Mouse (Mus musculus): ENCODE measurements around the gene Hes1.

Gene Hes1

DNA sequence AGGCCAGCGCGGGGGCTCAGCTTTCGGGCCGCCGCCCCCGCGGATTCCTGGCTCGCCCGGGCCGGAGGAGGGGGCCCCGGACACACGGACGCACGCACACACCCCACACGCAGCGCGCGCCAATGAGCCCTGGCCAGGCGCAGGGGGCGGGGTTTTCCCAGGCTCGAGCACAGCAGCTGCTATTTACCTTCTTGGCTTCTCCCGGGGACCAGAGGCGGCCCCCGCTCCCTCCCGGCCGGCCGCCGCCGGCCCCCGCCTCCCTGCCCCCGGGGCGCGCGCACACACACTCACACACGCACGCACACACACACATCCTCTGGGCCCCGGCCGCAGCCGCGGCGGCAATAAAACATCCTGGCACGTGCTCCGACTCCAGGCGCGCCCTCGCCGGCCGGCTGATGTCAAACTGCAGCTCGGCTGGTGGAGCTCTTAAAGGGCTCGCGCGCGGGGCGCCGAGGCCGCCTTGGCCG lies at the start of gene Hes1:
Gene Hes1, plus strand, starts transcription at position 401 of the 470 bp plus-strand sequence.
- peak; percentile 65 for DNase-seq

DNA sequence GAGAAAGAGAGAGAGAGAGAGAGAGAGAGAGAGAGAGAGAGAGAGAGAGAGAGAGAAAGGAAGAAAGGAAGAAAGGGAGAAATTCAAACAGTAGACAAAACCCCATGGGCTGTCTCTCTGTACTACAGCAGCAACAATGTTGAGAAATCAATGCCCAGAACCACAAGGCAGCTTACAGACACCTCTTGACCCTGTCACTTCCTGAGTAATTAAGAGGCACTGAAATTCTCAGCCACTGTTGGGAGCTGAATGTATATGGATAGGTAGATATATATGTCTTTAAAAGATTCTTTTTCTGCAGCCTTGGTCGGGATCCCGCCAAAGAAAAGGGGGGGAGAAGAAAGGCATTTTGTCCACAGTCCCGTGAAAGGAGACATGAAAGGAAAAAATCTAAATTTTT lies 48.1 kb upstream of the Hes1 start:
- no peak for DNase-seq

DNA sequence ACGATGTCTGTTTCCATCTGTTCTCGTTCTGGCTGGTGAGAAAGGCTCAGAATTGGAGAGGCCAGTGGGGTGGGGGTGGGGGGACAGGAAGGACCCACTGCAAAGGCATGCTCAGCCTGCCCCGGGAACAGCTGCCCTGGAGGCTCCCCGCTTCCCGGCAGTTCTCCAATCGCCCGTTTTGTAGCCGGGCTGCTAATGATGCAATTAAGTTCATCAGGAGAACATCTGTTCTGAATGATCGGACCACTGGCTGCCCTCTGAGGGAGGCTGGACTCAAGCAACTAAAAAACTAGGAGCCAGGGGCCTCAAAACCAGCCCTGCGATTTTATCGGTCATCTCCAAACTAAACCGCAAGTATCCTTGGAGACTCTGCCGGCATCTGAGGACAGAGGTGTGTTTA lies 44.1 kb upstream of the Hes1 start:
- no peak for DNase-seq

DNA sequence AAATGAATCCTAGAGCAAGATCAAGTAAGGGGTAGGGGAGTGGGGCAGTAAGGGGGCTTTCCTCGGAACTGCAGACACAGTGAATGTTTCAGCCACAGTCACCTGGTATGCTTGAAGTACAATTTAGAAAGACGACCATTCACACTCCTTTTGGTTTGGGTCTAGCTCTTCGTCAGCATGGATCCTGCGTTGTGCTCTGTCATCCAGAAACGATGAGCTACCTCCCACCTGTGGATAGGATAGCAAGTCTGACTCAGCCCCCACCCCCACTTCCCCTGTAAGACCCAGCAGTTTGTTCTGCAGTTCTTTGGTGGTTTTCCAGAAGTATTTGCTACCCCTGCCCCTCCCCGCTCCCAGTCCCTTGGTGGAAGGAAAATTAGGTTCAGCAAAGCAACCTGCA lies 41.8 kb upstream of the Hes1 start:
- DNase-seq = no peak

DNA sequence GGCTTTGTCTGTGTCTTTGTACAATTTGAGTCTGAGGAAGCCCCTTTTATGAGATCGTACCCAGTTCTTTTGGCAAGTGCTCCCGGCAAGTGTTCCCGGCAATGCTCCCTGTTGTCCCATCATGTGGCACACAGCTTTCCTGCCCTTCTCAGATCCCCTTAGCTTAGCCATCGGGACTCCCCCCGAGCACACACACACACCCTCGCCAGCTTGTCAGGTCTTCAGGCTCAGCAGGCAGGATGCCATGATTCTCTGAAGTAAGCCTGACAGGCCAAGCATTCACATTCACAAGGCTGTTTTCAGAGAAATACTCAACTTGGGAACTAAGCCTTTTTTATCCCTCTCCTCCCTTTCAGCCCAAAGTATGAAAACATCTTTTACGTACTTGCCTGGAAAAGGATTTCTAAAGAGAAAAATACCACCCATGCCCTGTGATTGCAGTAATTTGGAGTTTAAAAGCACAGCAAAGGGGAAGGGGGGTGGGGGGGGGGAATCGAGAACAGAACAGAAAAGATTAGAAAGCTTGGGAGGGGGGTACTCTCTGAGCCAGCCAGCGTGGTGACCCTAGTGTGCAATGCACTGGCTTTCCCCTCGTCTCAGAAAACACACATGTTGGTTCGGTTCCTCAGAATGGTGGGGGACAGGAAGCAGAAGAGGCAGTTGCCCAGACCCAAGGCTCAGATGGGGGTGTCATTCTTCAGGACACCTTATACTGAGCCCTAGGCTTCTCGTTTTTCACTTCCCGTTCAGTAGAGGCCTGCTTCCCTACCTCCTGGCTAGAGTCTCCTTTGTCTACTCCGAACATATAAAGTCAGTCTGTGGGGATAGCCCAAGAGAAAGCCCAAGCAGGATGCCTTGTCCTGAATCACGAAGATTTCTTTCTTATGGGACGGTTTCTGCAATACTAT lies 41.0 kb upstream of the Hes1 start:
- DNase-seq = no peak

DNA sequence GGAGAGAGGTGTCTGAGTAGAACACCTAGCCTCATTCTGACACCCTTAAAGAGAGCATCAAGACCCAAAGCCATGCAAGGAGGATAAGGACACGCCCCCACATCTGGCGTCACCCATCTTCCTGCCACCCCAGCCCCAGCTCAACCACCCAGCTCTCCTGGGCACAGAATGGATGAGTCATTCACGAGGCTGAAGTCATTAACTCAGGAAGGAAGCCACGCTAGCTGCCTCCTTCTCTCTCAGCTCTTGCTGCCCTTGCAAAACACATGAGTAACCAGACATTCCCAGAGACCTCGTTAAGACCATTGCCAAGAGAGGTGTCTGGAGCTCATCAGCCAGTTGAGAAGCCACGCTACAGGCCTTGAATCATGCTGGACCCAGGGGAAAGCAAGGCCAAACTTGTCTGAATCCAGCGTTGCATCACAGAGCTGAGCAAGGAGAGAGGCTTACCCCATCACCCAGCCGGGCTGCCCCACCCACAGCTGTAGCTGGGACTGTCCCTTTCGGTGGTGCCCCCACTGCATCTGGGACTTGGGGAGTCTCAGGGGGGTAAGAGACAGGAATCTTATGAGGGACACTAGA lies 39.4 kb upstream of the Hes1 start:
- peak; percentile 35 to 41 for DNase-seq

GRCm38 (mm10) chr16:30028184-30028583 lies 36.0 kb upstream of the Hes1 start:
- DNase-seq = no peak

DNA sequence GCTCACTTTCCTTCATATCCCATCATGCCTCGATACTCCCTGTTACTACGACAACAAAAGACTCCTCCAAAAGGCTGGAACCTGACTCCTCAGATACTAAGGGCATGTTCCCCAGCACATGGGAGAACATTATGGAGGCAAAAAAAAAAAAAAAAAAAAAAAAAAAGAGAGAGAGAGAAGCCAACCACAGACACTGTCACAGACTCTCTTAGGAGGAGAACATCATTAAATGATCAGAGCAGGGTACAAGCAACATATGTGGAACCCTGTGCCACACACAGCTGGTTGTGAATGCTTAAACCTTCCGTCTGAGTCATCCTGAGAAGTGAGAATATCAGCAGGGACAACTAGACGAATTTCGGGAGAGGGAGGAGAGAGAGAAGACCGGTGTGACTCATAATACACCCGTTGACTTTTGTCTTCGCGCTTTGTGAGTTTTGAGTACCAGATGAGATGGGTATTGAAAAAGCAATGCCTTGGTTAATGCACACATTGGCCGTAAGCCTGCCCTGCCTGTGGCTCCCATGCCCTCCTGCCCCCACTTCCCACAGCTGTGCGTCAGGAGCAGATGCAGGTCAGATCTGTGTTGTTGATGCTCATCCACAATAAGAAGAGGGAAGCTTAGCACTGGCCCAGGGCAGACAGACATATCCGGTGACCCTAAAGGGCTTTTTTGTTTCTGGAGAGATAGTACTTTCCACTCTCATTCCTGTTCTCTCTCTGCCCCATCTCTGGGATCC lies 34.8 kb upstream of the Hes1 start:
- DNase-seq = no peak

- no peak for DNase-seq
These were observed 31.8 kb upstream of the Hes1 start for GRCm38 (mm10) chr16:30032326-30032904.

DNA sequence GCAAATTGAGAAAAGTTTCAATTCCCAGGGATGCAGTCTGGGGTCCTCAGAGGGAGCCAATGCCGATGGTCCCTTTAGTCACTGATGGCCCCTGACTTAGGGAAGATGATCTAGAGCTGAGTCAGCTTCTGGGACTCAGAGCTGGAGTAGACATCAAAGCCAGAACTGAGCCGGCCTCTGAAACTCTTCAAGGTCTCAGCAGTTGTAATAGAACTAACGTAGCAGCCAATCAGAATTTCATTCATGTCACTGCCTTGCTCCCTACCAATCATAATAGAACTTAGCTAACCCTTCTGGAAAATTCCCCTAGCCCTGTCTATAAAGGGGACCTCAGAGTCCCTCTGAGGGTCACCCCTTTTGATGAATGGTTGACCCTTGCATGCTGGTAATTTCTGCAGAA lies 30.8 kb upstream of the Hes1 start:
- no peak for DNase-seq

GRCm38 (mm10) chr16:30034001-30034400 lies 30.2 kb upstream of the Hes1 start:
- no peak for DNase-seq

DNA sequence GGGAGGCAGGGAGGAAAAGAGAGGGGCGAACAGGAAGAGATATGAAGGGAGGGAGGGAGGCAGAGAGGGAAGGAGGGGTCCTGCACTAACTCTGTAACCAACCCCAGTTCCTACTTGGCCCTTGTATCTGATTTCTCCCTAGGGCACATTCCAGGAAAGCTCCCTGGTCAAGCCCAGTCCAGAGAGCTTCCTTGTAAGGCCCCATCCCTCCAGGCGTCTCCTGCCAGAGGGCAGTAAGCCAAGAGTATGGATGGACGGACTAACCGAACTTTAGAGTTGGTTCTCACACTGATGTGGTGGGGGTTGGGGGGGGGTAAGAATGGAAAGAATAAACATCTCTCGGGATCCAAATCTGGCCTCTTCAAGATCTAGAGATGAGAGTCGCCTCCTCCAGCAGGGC lies 29.7 kb upstream of the Hes1 start:
- no peak for DNase-seq

- no peak for DNase-seq
These were observed 29.2 kb upstream of the Hes1 start for GRCm38 (mm10) chr16:30034979-30035440.

DNA sequence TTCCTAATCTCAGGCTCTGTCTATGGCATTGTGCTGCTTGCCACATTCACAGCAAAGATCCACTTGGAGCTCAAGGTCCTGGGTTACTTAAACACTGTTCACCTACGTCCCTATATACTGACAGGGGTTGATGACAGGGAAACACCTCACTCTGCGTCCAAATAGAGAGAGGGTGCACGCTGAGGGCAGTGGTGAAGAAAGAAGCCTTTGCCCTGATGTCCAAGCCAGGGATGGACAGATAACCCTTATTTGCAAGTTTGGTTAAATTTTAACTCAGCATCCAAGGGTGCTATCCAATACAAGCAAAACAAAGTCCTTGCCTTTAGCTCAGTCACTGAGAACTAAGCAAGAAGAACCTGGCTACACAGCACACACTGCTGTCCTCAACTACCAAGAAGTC lies 28.1 kb upstream of the Hes1 start:
- DNase-seq = no peak

DNA sequence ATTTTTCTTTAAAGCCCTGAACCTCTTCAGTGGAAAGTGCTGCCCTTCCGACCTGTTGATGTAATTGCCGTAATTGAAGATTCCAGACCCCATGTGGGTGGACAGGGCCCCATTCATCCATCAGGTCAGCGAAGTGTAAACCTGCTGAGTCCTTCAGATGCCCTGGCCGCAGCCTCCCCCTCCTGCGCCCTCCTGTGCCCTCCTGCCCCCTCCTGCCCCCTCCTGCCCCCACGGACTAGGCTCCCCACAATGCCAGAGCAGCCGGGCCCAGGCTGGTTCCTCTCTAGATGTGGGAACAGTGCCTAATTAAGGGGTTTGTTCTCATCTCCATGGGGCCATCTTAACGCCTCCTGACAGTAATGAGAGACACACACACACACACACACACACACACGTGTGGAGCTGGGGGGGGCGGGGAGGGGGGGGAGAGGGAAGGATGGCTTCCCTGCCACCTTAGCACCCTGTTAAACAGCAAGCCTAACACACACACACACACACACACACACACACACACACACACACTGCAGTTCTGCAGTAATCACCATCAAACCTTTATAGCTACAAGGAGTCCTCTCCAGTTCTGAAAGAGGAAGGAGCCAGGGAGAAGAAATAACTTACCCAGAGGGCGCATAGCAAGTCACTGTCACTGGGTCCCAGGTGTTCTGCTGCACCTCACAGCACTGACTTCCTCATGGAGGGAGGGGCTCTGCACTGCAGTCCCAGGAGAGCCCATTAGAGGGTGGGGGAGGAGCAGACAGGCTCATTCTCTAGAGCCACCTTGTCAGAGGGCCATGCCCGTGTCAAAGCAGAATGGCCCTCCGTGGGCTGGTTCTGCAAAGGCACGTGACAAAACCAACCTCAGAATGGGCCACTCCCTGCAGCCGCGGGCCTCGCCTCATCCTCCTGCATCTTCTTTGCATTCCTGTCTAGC lies 25.3 kb upstream of the Hes1 start:
- DNase-seq = peak; percentile 36 to 64

DNA sequence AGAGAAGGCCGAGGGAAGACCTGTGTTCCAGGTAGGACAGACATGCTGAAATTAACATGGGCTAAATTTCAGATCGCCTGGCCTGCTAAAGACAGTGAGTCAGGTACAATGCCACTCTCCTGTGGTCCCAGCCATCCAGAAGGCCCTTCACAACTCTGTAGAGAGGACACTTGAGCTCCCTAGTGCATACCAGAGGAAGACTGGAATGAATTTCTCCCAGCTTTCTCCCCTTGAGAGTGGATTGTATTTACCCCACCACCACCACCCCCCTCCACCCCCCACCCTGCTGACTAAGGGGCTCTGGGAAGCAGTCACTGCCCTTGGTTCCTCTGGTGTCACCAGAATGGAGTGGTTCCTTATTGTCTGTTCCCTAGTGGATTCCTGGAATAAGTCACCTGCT lies 24.3 kb upstream of the Hes1 start:
- DNase-seq = no peak

DNA sequence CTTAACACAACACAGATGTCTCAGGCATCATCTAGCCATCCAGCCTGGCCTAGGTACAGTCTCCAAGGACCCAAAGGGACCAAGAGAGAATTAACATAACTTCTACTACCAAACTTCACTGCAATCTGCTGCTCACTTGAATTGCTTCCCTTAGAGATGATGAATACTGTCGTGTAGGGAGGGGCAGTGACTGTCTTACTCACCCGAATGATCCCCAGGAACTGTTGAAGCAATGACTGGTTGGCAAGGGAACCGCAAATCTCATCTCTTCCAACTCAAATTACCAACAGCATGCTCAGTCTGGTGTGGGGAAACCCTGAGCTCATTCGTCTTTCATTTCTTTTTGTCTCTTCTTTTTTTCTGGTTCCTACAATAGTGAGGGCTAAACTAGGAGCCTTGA lies 21.3 kb upstream of the Hes1 start:
- no peak for DNase-seq

DNA sequence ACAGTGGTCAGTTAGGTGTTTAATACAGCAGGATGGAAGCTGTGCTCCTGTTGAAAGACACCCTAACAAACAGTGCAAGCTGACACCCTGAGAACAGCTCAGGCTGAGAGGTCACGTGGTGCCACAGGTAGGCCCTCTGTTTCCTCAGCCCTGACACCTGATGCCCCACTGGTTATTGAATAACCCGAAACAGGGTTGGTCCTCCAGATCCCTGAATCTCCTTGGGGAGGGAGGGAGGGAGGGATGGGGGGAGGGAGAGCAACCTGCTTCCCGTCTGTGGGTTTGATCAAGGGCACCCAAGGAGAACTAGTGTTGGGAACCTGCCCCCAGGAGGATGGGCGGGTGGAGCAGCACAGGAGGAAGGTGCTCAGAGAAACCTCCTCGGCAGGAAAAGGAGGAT lies 18.6 kb upstream of the Hes1 start:
- DNase-seq = no peak

DNA sequence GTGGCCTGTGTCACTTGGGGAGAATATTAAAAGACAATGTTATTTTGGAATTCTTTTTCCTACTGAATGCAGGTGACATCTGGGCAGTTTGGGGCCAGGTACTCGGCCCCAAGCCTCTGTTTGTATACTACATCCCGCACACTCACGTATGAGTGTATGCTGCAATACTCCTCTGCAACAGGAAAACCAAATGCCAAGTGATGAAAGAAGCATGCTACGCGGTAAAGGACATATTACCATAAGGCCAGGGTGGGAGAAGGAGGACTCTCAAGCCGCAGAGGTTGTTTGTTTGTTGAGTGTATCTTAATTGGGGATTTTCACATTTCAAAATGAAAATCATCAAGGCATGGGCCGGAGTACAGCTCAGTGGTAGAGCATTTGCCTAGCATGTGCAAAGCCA lies 17.2 kb upstream of the Hes1 start:
- DNase-seq = no peak

DNA sequence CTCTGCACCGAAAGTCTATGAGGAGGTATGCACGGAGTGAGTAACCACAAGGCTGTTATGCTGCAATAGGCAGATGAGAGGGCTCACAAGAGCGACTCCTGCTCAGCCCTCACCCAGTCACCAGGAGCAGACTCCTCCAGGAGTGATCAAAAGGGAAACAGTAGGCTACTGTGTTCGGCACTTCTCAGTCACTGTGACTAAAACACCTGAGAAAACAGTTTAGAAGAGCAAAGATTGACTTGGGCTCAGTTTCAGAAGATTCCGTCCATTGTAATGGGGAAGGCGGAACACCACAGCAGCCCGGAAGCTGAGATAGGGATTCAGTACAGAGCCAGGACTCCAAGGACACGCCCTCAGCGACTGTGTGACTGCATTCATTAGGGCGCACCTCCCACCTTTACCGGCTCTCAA lies 16.8 kb upstream of the Hes1 start:
- DNase-seq = no peak

DNA sequence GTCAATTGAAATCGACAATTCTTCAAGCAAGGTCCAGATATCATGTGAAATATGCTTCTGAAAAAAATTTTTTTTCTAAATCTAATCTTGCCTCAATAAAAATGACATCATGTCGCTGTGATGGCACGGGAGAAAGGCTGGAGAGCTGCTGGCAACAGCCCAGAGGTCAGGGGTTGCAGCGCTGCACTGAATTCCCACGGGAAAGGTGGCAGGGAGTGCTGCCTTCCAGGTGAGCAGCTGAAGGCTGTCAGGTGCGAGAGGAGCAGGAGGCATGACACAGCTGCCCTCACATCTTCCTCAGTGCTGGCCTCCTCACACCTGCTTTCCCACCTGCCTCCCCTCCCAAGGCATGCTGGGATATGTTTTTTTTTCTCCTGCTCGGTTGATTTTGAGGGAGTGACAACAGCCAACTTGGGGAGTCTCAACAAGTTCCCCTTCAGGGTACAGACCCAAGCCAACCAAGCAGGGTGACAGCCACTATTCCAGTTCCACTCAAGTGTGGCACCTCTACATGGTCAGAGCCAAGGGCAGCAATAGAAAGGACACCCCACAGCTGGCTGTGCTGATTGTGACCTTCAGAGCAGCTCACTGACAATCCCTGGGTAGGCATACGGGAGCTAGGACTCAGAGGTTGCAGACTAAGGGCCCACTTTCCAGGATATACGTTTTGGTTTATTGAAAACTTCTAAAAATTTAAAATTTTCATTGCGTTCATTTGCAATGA lies 13.3 kb upstream of the Hes1 start:
- no peak for DNase-seq
